Mouse (Mus musculus): ENCODE measurements around the gene Tbcd. TPM values are rescaled to one million over a fixed set of nuclear protein-coding genes. Genes with fewer than 3 reads are reported as not detected.

The Tbcd gene
- total RNA-seq, 1 experiment from 2014 or later, result 50.4 TPM

DNA sequence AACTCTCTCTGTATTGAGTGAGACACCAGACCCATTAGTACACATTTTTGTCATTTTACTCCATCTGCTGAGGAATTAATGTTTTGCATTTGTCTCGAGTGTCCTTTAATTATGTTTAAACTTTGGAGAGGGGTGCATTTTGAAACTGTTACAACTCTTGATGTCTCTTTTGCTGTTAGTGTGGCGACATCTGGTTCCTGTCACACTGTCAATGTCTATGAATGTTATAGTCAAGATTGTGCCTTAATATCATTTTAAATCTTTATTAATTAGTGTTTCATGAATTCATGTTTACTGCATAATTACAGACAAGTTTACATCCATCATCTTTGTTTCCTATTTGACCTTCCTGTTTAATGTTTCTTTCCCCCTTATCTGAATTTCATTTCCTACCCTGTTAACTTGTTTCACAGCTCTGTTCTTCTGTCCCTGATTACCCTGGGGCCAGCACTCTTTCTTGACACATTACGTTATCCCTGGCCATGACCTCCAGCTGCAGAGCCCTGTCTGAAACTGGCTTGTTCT is 164.3 kb downstream of the Tbcd start:
- no peak for ATAC-seq (replicated peaks in 1 of 2; ENCODE audit: insufficient read depth in 1 of 2, low FRiP score in 2 of 2, low TSS enrichment in 1 of 2, low read depth in 1 of 2, poor library complexity in 2 of 2, severe bottlenecking in 2 of 2)

DNA sequence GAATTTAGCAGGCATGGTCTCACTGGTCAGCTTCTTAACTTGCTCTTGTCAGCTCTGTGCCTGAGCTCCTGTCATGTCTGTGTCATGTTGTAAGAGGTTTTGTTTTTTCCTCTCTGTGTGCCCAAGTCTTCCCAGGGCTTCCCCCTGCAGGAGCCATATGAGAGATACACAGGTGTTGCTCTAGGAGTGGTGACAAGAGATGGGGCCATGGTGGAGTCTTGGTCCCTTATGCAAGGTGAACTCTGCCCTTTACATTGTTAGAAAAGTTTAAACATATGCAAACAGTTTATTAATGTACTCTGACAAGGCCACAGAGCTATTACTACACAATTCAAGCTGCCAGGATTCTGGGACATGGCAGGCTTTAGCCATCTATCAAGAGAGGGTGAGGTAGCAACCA is 164.8 kb downstream of the Tbcd start:
- no peak for ATAC-seq (replicated peaks in 1 of 2; ENCODE audit: insufficient read depth in 1 of 2, low FRiP score in 2 of 2, low TSS enrichment in 1 of 2, low read depth in 1 of 2, poor library complexity in 2 of 2, severe bottlenecking in 2 of 2)

DNA sequence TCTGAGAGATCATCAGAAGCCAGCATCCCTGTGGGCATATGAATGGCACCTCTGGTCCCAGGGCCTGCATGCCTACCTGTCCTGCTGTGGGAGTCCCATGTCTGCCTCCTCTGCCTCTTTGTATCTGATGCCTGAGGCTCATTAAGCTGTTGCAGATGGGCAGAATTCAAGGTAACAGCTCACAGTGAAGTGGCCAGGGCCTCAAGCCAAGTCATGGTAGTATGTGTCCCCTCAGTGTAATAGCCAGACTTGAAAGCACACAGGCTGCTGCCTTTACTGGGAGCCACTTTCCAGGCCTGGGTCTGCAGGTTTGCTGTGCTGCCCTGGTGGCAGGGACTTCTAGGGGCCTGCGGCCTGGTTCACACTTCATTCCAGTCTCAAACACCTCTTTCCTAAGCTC is 165.6 kb downstream of the Tbcd start:
- no peak for ATAC-seq (replicated peaks in 1 of 2; ENCODE audit: insufficient read depth in 1 of 2, low FRiP score in 2 of 2, low TSS enrichment in 1 of 2, low read depth in 1 of 2, poor library complexity in 2 of 2, severe bottlenecking in 2 of 2)

DNA sequence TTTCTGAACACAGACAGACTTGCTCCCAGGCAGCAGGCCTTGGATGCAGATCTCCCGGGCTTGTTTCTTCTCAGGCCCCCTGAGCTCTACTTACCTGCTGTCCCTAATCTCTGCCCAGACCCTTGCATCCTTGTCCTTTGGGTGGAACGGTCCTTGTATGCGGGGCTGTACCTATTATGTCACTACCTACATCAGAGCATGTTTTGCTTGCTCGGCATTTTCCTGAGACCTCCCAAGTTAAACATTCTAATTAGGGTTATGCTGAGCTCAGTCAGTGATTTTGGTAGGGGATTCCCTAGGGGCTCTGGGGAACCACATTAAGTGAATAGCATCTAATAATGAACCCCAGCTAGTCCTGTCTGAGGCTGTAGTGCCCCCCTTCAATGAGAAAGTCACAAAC is 173.3 kb downstream of the Tbcd start:
- ATAC-seq (replicated peaks in 1 of 2; ENCODE audit: insufficient read depth in 1 of 2, low FRiP score in 2 of 2, low TSS enrichment in 1 of 2, low read depth in 1 of 2, poor library complexity in 2 of 2, severe bottlenecking in 2 of 2), result no peak

DNA sequence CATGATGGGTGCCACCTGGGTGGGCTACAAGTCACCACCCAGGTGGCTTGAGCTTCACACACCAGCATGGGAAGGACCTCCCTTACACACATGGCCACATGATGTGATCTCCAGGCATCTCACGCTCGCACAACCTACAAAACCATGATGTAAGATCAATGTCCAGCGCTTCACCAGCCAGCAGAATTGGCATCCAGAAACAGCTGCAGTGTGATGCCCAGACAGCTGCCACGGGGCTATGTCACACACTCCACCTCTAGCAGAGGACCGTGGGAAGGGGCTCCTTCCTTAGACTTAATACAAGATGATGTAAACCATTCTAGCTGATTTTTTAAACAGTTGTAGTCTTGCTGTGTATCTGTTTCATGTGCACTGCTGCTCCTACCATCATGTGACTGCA is 175.8 kb downstream of the Tbcd start:
- ATAC-seq (replicated peaks in 1 of 2; ENCODE audit: insufficient read depth in 1 of 2, low FRiP score in 2 of 2, low TSS enrichment in 1 of 2, low read depth in 1 of 2, poor library complexity in 2 of 2, severe bottlenecking in 2 of 2), result no peak

DNA sequence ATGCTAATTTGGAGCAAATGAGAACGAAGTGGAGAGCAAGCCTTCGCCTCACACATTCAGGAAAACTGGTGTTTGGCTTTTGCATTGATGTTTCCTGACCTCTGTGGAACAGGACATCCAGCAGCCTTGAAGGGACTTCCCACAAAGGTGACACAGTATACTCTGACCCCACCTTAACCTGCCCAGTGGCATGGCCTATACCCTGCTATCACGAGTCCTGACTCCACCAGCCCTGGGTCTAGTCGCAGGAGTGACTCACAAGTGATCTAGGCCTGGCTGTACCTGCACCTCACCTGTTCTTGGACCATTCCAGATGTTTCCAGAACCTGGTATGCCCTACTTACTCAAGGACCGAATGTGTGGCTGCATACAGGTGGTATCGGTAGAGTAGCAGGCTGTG is 177.8 kb downstream of the Tbcd start:
- no peak for ATAC-seq (replicated peaks in 1 of 2; ENCODE audit: insufficient read depth in 1 of 2, low FRiP score in 2 of 2, low TSS enrichment in 1 of 2, low read depth in 1 of 2, poor library complexity in 2 of 2, severe bottlenecking in 2 of 2)

DNA sequence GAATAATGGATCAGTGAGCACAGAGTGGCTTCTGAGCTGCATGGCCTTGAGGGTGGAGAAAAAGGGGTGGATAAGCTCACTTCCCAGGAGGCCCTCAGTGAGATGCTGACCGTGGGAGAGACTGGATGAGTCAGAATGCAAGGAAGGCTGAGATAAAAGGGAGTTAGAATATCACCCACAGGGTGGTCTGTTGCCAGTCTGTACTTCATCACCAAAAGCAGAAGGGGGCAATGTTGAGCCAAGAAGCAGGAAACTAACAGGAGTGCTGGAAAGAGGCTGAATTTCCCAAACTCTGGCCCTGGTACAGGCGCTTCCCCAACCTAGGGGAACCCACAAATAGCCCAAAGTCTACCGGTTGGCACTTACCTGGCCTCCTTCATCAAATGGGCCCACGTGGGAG is 178.7 kb downstream of the Tbcd start:
- no peak for ATAC-seq (replicated peaks in 1 of 2; ENCODE audit: insufficient read depth in 1 of 2, low FRiP score in 2 of 2, low TSS enrichment in 1 of 2, low read depth in 1 of 2, poor library complexity in 2 of 2, severe bottlenecking in 2 of 2)

DNA sequence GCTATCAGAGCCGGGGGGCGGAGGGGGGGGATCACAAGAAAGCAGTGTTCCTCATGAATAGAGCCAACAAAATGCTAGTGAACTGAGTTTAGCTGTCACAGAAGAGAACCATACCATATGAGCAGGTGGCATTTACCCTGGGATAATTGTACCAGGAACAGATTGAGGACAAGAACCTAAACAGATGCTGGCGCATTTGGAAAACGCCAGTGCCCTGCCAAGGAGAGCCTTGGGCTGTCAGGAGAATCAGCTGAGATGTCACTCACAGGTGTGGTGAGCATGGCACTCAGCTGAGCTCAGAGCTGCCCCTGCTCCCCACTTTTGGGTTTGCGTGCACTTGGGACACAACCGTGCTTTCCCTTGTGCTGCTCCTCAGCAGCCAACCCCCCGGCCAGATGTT is 179.7 kb downstream of the Tbcd start:
- no peak for ATAC-seq (replicated peaks in 1 of 2; ENCODE audit: insufficient read depth in 1 of 2, low FRiP score in 2 of 2, low TSS enrichment in 1 of 2, low read depth in 1 of 2, poor library complexity in 2 of 2, severe bottlenecking in 2 of 2)

DNA sequence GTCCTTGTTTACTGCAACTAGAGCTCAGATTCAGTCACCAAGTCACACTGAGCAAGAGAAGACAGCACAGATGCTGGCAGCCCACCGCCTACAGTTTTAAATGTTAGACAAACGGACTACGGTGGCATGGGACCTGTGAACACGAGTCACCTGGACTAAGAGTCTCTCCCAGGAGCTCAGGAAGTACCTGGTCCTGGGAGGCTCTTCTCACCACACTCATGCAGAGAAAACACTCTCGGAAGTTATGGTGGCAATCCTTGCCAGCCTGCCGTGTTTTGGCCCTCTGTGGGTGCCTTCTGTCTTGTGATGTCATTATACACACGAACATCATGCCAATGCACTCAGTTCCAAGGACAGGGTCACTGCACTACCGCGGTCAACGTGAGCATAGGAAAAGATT is 184.9 kb downstream of the Tbcd start:
- ATAC-seq (replicated peaks in 1 of 2; ENCODE audit: insufficient read depth in 1 of 2, low FRiP score in 2 of 2, low TSS enrichment in 1 of 2, low read depth in 1 of 2, poor library complexity in 2 of 2, severe bottlenecking in 2 of 2), result no peak

DNA sequence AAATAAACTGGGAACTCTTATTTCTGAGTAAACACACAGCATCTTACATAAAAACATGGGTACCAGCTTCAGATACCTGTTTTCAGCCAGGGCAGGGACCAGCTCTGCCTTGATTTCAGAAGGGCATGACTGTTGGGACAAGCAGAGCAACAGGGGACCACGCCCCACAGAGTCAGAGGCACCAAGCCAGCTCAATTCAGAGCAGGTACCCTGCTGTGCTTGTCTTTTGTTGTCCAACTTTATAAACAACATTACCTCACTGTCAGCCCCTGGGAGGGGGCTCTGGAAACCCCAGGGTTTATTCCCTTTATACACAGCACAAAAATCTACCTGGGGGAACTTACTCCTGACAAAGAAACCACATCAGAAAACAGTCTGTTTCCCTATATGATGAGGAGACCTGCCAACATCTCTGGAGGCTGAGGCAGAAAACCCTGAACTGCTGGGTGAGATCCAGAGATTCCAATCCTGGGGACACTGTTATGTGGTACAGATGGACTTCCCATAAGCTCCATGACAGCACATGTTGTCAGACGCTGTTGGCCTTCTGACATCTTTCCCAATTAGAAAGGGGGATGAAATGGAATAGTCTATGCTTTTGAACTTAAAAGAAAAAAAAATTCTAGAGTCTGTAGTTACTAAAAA is 189.9 kb downstream of the Tbcd start:
- no peak for ATAC-seq (replicated peaks in 1 of 2; ENCODE audit: insufficient read depth in 1 of 2, low FRiP score in 2 of 2, low TSS enrichment in 1 of 2, low read depth in 1 of 2, poor library complexity in 2 of 2, severe bottlenecking in 2 of 2)

DNA sequence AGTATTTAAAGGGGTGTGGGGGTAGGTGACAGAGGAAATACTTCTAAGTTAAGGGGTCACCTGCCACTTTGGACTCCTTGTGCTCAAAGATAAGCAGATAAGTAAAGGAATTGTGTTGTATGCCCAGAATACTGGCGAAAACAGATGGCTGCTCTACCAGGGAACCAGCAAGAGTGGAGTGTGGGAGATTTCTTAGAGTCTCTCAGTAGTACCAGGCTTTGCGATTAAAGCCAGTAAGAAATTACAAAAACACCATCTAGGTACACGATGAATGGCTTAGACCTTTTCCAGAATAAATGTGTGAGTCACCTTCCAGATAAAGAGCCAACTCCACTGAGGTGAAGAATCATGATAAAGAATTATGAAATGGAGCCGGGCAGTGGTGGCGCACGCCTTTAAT is 193.6 kb downstream of the Tbcd start:
- no peak for ATAC-seq (replicated peaks in 1 of 2; ENCODE audit: insufficient read depth in 1 of 2, low FRiP score in 2 of 2, low TSS enrichment in 1 of 2, low read depth in 1 of 2, poor library complexity in 2 of 2, severe bottlenecking in 2 of 2)

DNA sequence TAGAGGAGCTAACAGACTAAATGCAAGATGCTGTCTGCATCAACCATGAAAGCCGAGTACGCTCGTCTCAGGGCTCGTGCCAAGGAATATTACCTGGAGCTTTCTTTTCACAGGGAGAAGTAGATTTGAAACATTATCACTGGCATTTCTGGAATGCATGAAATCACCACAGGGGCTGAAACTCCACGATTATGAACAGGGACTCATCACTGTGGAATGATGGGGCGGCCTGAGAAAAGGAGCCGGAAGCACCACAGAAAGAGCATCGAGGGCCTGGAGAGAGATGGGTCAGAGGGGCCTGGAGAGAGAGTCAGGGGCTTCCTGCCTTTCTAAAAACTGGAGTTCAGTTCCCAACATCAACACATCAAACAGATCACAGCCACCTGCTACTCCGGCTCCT is 195.6 kb downstream of the Tbcd start:
- ATAC-seq (replicated peaks in 1 of 2; ENCODE audit: insufficient read depth in 1 of 2, low FRiP score in 2 of 2, low TSS enrichment in 1 of 2, low read depth in 1 of 2, poor library complexity in 2 of 2, severe bottlenecking in 2 of 2), result no peak

DNA sequence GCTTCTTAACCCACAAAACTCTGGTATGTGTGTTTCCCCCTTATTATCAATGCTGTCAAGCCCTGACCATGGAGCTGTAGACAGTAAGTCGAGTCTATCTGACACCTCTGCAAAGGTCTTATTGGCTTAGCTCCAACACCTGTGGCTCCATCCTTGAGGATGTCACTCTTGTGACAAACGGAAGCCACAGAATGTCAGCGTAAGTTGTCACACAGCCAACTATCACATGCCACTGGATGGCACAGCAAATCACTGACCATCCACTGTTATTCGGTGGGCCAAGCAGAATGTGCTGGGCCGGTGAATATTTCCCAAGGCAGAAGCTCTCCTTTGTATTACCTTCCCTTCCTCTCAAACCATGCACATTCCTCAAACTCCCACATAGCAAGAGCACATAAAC is 196.4 kb downstream of the Tbcd start:
- no peak for ATAC-seq (replicated peaks in 1 of 2; ENCODE audit: insufficient read depth in 1 of 2, low FRiP score in 2 of 2, low TSS enrichment in 1 of 2, low read depth in 1 of 2, poor library complexity in 2 of 2, severe bottlenecking in 2 of 2)

DNA sequence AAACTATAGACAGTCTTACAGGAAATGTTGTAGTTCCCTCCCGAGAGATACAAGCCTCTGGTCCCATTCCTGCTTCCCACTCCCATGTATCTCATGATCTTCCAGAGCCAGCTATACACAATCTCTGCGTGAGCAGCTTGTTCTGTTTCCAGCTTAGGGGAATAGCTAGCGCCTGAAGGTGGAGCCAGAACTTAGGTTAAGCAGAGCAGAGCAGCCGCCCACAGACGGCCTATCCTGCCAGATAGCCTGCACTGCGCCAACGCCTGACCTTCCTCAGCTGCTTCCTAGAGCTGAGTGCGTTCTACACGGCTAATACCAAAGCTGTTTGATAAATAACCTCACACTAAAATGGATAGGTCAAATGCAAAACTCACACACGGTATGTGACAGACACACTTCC is 198.2 kb downstream of the Tbcd start:
- ATAC-seq (replicated peaks in 1 of 2; ENCODE audit: insufficient read depth in 1 of 2, low FRiP score in 2 of 2, low TSS enrichment in 1 of 2, low read depth in 1 of 2, poor library complexity in 2 of 2, severe bottlenecking in 2 of 2), result no peak

DNA sequence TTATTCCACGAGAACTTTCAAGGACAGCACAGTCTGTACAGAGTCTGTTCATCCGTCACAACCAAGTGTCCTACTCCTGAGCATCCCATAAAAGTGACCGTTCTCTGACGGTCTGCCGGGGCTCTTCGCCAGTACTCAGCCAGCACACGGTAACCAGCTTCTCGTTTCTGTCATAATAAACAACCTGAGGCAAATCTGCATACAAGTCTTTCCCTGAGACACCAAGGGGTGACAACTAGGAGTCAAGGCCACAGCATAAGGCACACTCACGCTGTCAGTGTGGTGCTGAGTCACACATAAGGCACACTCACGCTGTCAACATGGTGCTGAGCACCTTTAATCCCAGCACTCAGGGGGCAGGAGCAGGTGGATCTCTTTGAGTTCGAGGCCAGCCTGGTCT is 198.9 kb downstream of the Tbcd start:
- no peak for ATAC-seq (replicated peaks in 1 of 2; ENCODE audit: insufficient read depth in 1 of 2, low FRiP score in 2 of 2, low TSS enrichment in 1 of 2, low read depth in 1 of 2, poor library complexity in 2 of 2, severe bottlenecking in 2 of 2)

DNA sequence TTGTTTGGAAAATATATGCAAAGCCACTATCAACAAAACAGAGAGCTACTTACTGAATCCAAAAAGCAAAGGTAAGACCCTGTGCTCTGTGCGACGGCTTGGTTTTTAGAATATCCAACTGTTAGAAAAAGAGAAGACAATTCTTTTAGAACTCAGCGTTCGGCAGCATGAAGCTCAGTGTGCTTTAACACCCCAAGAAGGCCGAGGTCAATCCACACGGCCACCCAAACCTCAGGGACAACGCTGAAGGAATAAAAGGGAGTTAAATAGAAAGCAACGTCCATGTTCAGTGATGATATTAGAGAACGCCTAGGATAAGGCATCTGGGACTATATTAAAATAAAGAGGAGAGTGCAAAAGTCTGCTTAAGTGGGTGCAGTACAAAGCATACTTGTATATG is 199.8 kb downstream of the Tbcd start:
- no peak for ATAC-seq (replicated peaks in 1 of 2; ENCODE audit: insufficient read depth in 1 of 2, low FRiP score in 2 of 2, low TSS enrichment in 1 of 2, low read depth in 1 of 2, poor library complexity in 2 of 2, severe bottlenecking in 2 of 2)

DNA sequence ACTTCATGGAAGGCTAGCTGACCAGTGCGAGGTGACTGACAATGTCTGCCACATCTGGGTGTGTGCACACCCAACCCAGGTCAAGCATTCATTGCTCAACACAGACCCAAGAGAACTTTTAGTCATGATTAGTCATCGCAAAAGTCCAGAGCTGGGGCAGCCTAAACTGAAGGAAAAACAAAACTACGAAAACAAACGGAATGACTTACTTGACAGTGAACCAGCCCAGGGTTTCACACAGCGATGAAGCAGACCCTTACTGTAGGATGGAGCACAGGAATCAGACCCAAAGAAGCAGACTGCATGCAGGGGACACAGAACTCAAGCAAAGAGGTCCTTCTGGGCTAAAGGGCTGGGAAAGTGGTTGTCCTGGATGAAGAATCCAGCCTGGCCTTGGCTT is 200.2 kb downstream of the Tbcd start:
- ATAC-seq (replicated peaks in 1 of 2; ENCODE audit: insufficient read depth in 1 of 2, low FRiP score in 2 of 2, low TSS enrichment in 1 of 2, low read depth in 1 of 2, poor library complexity in 2 of 2, severe bottlenecking in 2 of 2), result no peak

DNA sequence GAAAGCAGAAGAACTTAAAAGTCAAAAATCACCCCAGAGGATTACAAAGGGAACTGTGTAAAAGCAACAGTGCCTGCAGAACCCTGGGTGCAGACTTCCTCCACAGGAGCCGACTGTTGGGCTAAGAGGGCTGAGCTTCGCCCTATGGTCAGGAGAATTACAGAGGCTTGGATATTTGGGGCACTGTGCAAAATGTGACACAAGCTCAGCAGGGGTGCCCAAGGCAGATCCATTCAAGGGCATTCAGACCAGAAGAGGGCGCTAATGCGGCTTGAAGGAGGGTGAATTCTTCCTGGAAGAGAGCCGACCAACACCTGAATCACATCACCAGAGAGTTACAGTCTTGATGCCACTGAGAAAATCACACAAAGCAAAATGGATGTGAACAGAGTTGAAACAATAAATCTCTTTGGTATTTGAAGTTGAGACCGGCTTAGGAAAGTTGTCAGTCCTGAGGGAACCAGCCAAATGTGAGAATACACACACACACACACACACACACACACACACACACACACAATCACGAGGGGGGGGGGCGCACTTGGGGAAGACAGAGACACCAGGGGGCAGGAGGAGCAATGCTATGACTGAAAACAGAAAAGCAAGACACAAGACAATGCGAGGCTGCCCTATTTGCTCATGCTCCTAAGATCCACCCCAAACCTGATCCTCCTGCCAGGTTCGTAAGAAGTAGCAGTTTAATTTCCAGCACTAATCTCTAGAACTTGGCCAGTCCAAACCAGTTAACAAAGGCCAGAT is 201.0 kb downstream of the Tbcd start:
- ATAC-seq (replicated peaks in 1 of 2; ENCODE audit: insufficient read depth in 1 of 2, low FRiP score in 2 of 2, low TSS enrichment in 1 of 2, low read depth in 1 of 2, poor library complexity in 2 of 2, severe bottlenecking in 2 of 2), result peak; percentile 23 to 58

DNA sequence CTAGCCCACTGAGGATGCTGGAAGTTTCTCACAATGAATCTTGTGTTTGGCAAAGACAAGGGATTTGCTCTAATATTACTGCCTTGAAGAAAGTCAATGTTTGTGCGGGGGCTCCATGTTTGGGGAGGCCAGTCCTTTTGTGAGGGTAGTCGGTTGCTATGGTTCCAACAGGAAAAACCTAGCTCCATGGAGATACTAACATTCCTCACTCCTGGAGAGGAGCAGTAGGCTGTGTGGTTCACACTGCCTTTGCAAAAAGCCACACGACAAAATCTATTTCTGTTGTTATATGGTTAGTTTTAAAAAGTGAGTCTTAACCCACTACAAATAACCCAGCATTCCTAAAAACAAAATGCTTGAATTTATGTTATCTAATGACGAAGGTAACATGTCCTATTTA is 201.9 kb downstream of the Tbcd start:
- no peak for ATAC-seq (replicated peaks in 1 of 2; ENCODE audit: insufficient read depth in 1 of 2, low FRiP score in 2 of 2, low TSS enrichment in 1 of 2, low read depth in 1 of 2, poor library complexity in 2 of 2, severe bottlenecking in 2 of 2)
